Mouse (Mus musculus) midbrain, embryonic 14.5 days (tissue): ENCODE results near the gene Pitpnm1. TPM values are rescaled to one million over a fixed set of nuclear protein-coding genes. Genes with fewer than 3 reads are reported as not detected.

Experiments used
- ATAC-seq: fragments of 200-750 bp; cut with Nextera tagmentation; 2 replicates; pipeline ENCODE4 v1.8.0; 2017; ENCODE audit warnings: moderate number of reproducible peaks, moderate library complexity; ENCODE audit not compliant: low FRiP score, low TSS enrichment
- DNase-seq: peaks from one replicate; pipeline ENCODE4 v3.0.0-alpha.2; 2015
- H3K27ac ChIP-seq: fragments of 300-500 bp; sonication (generic); replicated peaks from 2 replicates; pipeline ENCODE4 v1.5.1; 2014; ENCODE audit warnings: mild to moderate bottlenecking, low read depth, low read length, moderate library complexity
- H3K27me3 ChIP-seq: fragments of 300-500 bp; sonication (generic); 2 replicates; pipeline ENCODE4 v1.6.1; 2014; ENCODE audit warnings: low read length, control low read depth, mixed read lengths; ENCODE audit not compliant: control insufficient read depth, insufficient read depth
- H3K36me3 ChIP-seq: fragments of 300-500 bp; sonication (generic); 2 replicates; pipeline ENCODE4 v1.6.1; 2014; ENCODE audit warnings: low read length, control low read depth; ENCODE audit not compliant: control insufficient read depth, insufficient read depth
- H3K4me1 ChIP-seq: fragments of 300-500 bp; sonication (generic); 2 replicates; pipeline ENCODE4 v1.6.1; 2014; ENCODE audit warnings: mild to moderate bottlenecking, antibody characterized with exemption, low read length, control low read depth; ENCODE audit not compliant: control insufficient read depth, insufficient read depth
- H3K4me2 ChIP-seq: fragments of 300-500 bp; sonication (generic); 2 replicates; pipeline ENCODE4 v1.6.1; 2014; ENCODE audit warnings: mild to moderate bottlenecking, low read length, moderate library complexity
- H3K4me3 ChIP-seq: fragments of 300-500 bp; sonication (generic); replicated peaks from 2 replicates; pipeline ENCODE4 v1.5.1; 2014; ENCODE audit warnings: low read depth, low read length
- H3K9ac ChIP-seq: fragments of 300-500 bp; sonication (generic); replicated peaks from 2 replicates; pipeline ENCODE4 v1.6.1; 2014; ENCODE audit warnings: mild to moderate bottlenecking, low read length, moderate library complexity
- H3K9me3 ChIP-seq: fragments of 300-500 bp; sonication (generic); 2 replicates; pipeline ENCODE4 v1.6.1; 2016; ENCODE audit warnings: low read length, control low read depth, mixed read lengths; ENCODE audit not compliant: control insufficient read depth
- WGBS: fragments of 180-500 bp; shearing (Covaris S2); extraction: QIAGEN DNeasy Blood & Tissue Kit; methylation state at CpG from one replicate; pipeline ENCODE4 v1.1.7; 2014; 5-methylcytosine and 5-hydroxymethylcytosine counted together
- polyA plus RNA-seq: library from polyadenylated mRNA; unstranded; fragments of >200 nt; fragmentation: Nextera tagmentation; extraction: Ambion mirVana; gene quantifications from 2 replicates; pipeline ENCODE4 v1.2.1, GENCODE M21; 2014

Pitpnm1 gene
- polyA plus RNA-seq, 1 experiment from 2014 or later: 72.8 TPM

GRCm38 (mm10) chr19:4079594-4079993 lies 20.2 kb upstream of the Pitpnm1 start:
- no peak for DNase-seq
- WGBS: 75% methylated on average over 1 of the region's 1 CpGs
- H3K27ac ChIP-seq: no peak overlapping the region
- H3K4me1 ChIP-seq: no peaks in the 10 kb centered on the region
- ATAC-seq: no peak
- H3K4me2 ChIP-seq: no peak overlapping the region
- no peaks in the 10 kb centered on the region for H3K27me3 ChIP-seq
- H3K9ac ChIP-seq: no peak overlapping the region
- no peaks in the 10 kb centered on the region for H3K9me3 ChIP-seq
- no peak overlapping the region for H3K4me3 ChIP-seq
- H3K36me3 ChIP-seq: no peaks in the 10 kb centered on the region

- no peak overlapping the region for H3K9ac ChIP-seq
- ATAC-seq (no peak), DNase-seq (no peak)
- H3K4me1 ChIP-seq: no peaks in the 10 kb centered on the region
- no peak overlapping the region for H3K4me2 ChIP-seq
- H3K27ac ChIP-seq: no peak overlapping the region
- no peak overlapping the region for H3K4me3 ChIP-seq
- WGBS: 68% methylated on average over 8 of the region's 8 CpGs
- H3K36me3 ChIP-seq: no peaks in the 10 kb centered on the region
- H3K9me3 ChIP-seq: no peaks in the 10 kb centered on the region
- H3K27me3 ChIP-seq: no peaks in the 10 kb centered on the region
Measured at GRCm38 (mm10) chr19:4080511-4081009, 19.2 kb upstream of the Pitpnm1 start.

GRCm38 (mm10) chr19:4081394-4081793 lies 18.4 kb upstream of the Pitpnm1 start, which contains the start of gene Cabp2:
Gene Cabp2, plus strand, starts transcription at chr19:4081578.
- no peak within 1 kb of the TSS for H3K4me3 ChIP-seq

GRCm38 (mm10) chr19:4082219-4082965 lies 17.4 kb upstream of the Pitpnm1 start:
- no peak for DNase-seq
- no peaks in the 10 kb centered on the region for H3K27me3 ChIP-seq
- 85% methylated on average over 11 of the region's 11 CpGs for WGBS
- no peaks in the 10 kb centered on the region for H3K4me1 ChIP-seq
- no peaks in the 10 kb centered on the region for H3K36me3 ChIP-seq
- H3K9ac ChIP-seq: no peak overlapping the region
- no peak overlapping the region for H3K4me2 ChIP-seq
- no peaks in the 10 kb centered on the region for H3K9me3 ChIP-seq
- H3K4me3 ChIP-seq: no peak overlapping the region
- no peak overlapping the region for H3K27ac ChIP-seq
- ATAC-seq: no peak

More at GRCm38 (mm10) chr19:4081394-4081793, 18.4 kb upstream of the Pitpnm1 start, which contains the start of gene Cabp2:
- ATAC-seq (no peak), DNase-seq (no peak)
- Histone ChIP-seq H3K36me3 (no peaks in the 10 kb centered on the region), H3K4me1 (no peaks in the 10 kb centered on the region), H3K9me3 (no peaks in the 10 kb centered on the region), H3K27ac (no peak within 1 kb of the TSS), H3K27me3 (no peaks in the 10 kb centered on the region), H3K4me2 (no peak within 1 kb of the TSS), H3K9ac (no peak within 1 kb of the TSS)
- 54% methylated on average over 3 of the region's 3 CpGs for WGBS

GRCm38 (mm10) chr19:4083316-4083715 lies 16.5 kb upstream of the Pitpnm1 start:
- H3K4me3 ChIP-seq: no peak overlapping the region
- no peak for ATAC-seq

GRCm38 (mm10) chr19:4083826-4084225 lies 16.0 kb upstream of the Pitpnm1 start:
- no peak for ATAC-seq
- H3K27me3 ChIP-seq: no peaks in the 10 kb centered on the region
- H3K9me3 ChIP-seq: no peaks in the 10 kb centered on the region
- no peak overlapping the region for H3K9ac ChIP-seq
- no peaks in the 10 kb centered on the region for H3K4me1 ChIP-seq
- WGBS: 26% methylated on average over 8 of the region's 8 CpGs
- no peak for DNase-seq
- H3K36me3 ChIP-seq: no peaks in the 10 kb centered on the region
- H3K4me3 ChIP-seq: no peak overlapping the region
- no peak overlapping the region for H3K4me2 ChIP-seq
- H3K27ac ChIP-seq: no peak overlapping the region

More at GRCm38 (mm10) chr19:4083316-4083715, 16.5 kb upstream of the Pitpnm1 start:
- Histone ChIP-seq H3K27me3 (no peaks in the 10 kb centered on the region), H3K27ac (no peak overlapping the region), H3K36me3 (no peaks in the 10 kb centered on the region), H3K9me3 (no peaks in the 10 kb centered on the region), H3K4me2 (no peak overlapping the region), H3K4me1 (no peaks in the 10 kb centered on the region), H3K9ac (no peak overlapping the region)
- WGBS: 73% methylated on average over 7 of the region's 7 CpGs
- DNase-seq: no peak

- no peak for ATAC-seq
- no peaks in the 10 kb centered on the region for H3K27me3 ChIP-seq
- no peak overlapping the region for H3K4me2 ChIP-seq
- H3K27ac ChIP-seq: no peak overlapping the region
- H3K4me1 ChIP-seq: no peaks in the 10 kb centered on the region
- 94% methylated on average over 1 of the region's 1 CpGs for WGBS
- DNase-seq: no peak
- H3K9ac ChIP-seq: no peak overlapping the region
- no peaks in the 10 kb centered on the region for H3K36me3 ChIP-seq
- no peak overlapping the region for H3K4me3 ChIP-seq
- H3K9me3 ChIP-seq: no peaks in the 10 kb centered on the region
Measured at GRCm38 (mm10) chr19:4084984-4085383, 14.8 kb upstream of the Pitpnm1 start.

GRCm38 (mm10) chr19:4086156-4086555 lies 13.6 kb upstream of the Pitpnm1 start:
- no peaks in the 10 kb centered on the region for H3K36me3 ChIP-seq
- H3K9me3 ChIP-seq: no peaks in the 10 kb centered on the region
- no peak overlapping the region for H3K27ac ChIP-seq
- DNase-seq (no peak), ATAC-seq (no peak)
- H3K4me1 ChIP-seq: no peaks in the 10 kb centered on the region
- H3K4me2 ChIP-seq: no peak overlapping the region
- WGBS: 93% methylated on average over 15 of the region's 15 CpGs
- no peak overlapping the region for H3K9ac ChIP-seq
- no peak overlapping the region for H3K4me3 ChIP-seq
- H3K27me3 ChIP-seq: no peaks in the 10 kb centered on the region

GRCm38 (mm10) chr19:4087090-4087489 lies 12.7 kb upstream of the Pitpnm1 start:
- DNase-seq (no peak), ATAC-seq (no peak)
- 88% methylated on average over 5 of the region's 5 CpGs for WGBS
- Histone ChIP-seq H3K36me3 (no peaks in the 10 kb centered on the region), H3K9ac (no peak overlapping the region), H3K4me3 (no peak overlapping the region), H3K27me3 (no peaks in the 10 kb centered on the region), H3K4me2 (no peak overlapping the region), H3K9me3 (no peaks in the 10 kb centered on the region), H3K27ac (no peak overlapping the region), H3K4me1 (no peaks in the 10 kb centered on the region)
